Mouse (Mus musculus) lung, embryonic 15.5 days (tissue): ENCODE data around the gene Rasl12. TPM values are rescaled to one million over a fixed set of nuclear protein-coding genes. Genes with fewer than 3 reads are reported as not detected.
A peak's percentile ranks its signal among the peaks of the same experiment; 100 is the strongest.

ENCODE experiments used
- ATAC-seq: fragments of 200-750 bp; cut with Nextera tagmentation; 2 replicates; pipeline ENCODE4 v1.8.0; 2017; ENCODE audit warnings: moderate number of reproducible peaks, borderline replicate concordance; ENCODE audit not compliant: low FRiP score, low TSS enrichment; ENCODE audit errors: extremely low read depth
- H3K27ac ChIP-seq: fragments of 300-500 bp; sonication (generic); 2 replicates; pipeline ENCODE4 v1.5.1; 2015; ENCODE audit warnings: moderate library complexity, mild to moderate bottlenecking, inconsistent platforms
- H3K27me3 ChIP-seq: fragments of 300-500 bp; sonication (generic); 2 replicates; pipeline ENCODE4 v1.6.1; 2015; ENCODE audit warnings: inconsistent platforms
- H3K36me3 ChIP-seq: fragments of 300-500 bp; sonication (generic); 2 replicates; pipeline ENCODE4 v1.6.1; 2015; ENCODE audit warnings: inconsistent platforms
- H3K4me1 ChIP-seq: fragments of 300-500 bp; sonication (generic); 2 replicates; pipeline ENCODE4 v1.6.1; 2015; ENCODE audit warnings: inconsistent platforms
- H3K4me2 ChIP-seq: fragments of 300-500 bp; sonication (generic); 2 replicates; pipeline ENCODE4 v1.6.1; 2015; ENCODE audit warnings: inconsistent platforms, mild to moderate bottlenecking, moderate library complexity
- H3K4me3 ChIP-seq: fragments of 300-500 bp; sonication (generic); 2 replicates; pipeline ENCODE4 v1.5.1; 2015; ENCODE audit warnings: mild to moderate bottlenecking, inconsistent platforms
- H3K9ac ChIP-seq: fragments of 300-500 bp; sonication (generic); 2 replicates; pipeline ENCODE4 v1.6.1; 2015; ENCODE audit warnings: inconsistent platforms
- H3K9me3 ChIP-seq: fragments of 300-500 bp; sonication (generic); 2 replicates; pipeline ENCODE4 v1.6.1; 2016; ENCODE audit warnings: inconsistent platforms
- WGBS: fragments of 180-500 bp; shearing (Covaris S2); methylation state at CpG from one replicate; pipeline ENCODE4 v1.1.7; 2015; 5-methylcytosine and 5-hydroxymethylcytosine counted together
- polyA plus RNA-seq: library from polyadenylated mRNA; unstranded; fragments of >200 nt; fragmentation: Nextera tagmentation; extraction: Ambion mirVana; gene quantifications from 2 replicates; pipeline ENCODE4 v1.2.1, GENCODE M21; 2015

Gene Rasl12
- polyA plus RNA-seq, result 49.9 and 52.6 TPM in 2 replicates

DNA sequence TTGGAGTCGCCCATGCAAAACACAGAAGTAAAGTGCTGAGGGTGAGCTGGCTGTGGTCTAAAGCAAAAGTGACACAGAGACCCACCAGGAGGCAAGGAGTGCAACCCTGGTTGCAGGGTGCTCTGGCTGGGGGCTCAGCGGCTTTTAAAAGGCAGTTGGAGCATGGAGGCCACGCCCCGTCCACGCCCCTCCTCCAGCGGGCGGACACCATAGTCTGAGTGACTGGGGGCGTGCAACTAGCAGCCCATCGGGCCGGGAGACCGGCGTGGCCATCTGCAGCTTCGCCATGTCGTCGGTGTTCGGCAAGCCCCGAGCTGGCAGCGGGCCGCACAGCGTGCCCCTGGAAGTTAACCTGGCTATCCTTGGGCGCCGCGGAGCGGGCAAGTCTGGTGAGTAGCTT lies at the start of gene Rasl12:
Gene Rasl12, plus strand, starts transcription at position 228 of the 400 bp plus-strand sequence.
- Histone ChIP-seq H3K9ac (peak within 1 kb of the TSS; percentile 39), H3K27me3 (no peaks in the 10 kb centered on the region), H3K36me3 (no peaks in the 10 kb centered on the region)

DNA sequence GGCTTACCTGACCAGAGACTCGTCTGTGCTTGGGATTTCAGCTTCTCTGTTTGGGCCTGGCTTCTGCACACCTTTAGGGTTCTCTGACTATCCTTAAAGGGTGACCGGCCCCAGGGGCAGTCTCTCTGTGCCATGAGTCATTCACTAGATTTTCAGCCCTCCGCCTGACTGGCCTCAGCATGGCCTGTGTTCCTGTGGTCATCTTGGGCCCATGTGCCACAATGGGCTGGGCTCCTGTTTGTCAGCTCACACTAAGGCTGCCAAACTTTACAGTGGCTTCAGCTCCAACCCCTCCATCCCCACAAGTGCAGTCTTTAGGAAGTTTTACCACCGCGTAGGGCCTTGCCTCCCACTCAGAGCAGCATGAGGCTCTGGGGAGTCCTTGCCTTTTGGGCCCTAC lies 45.1 kb upstream of the Rasl12 start:
- whole genome bisulfite sequencing, result 81% methylated on average over 5 of the region's 5 CpGs
- H3K4me1 ChIP-seq, result peaks cover 1% of the 10 kb centered on the region; the same call in 1 of the 2 replicates
- peaks cover 29% of the 10 kb centered on the region for H3K36me3 ChIP-seq
- no peaks in the 10 kb centered on the region for H3K9me3 ChIP-seq
- no peak overlapping the region for H3K9ac ChIP-seq
- H3K27me3 ChIP-seq, result no peaks in the 10 kb centered on the region
- ATAC-seq, result no peak
- no peak overlapping the region for H3K4me2 ChIP-seq
- H3K4me3 ChIP-seq, result no peak overlapping the region
- H3K27ac ChIP-seq, result no peak overlapping the region

More for the DNA sequence above, at the start of gene Rasl12:
- ATAC-seq, result peak; percentile 72; the same call in 1 of the 2 replicates
- Histone ChIP-seq H3K9me3 (no peaks in the 10 kb centered on the region), H3K4me2 (peak within 1 kb of the TSS; percentile 71), H3K27ac (peak within 1 kb of the TSS; percentile 30; the same call in 1 of the 2 replicates), H3K4me3 (peak within 1 kb of the TSS; percentile 55), H3K4me1 (peaks cover 34% of the 10 kb centered on the region)
- under 1% methylated on average over 24 of the region's 24 CpGs for WGBS

DNA sequence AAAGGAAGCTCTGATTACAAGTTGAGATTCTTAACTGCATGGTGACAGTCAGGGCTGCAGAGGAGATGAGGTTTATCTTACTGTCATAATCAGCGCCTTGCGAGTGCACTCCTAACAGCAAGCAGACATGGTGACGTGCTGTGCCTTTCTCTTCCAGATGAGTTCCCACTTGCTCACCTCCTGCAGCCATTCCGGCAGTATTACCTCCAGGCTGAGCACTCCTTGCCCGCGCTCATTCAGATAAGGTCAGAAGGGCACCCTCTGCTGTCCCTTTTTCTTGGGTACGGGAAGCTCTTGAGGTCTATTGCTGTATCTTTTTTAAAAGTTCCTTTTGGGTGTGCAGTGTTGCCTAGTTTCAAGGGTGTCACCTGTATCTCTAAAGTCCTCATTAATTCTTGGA lies 41.7 kb upstream of the Rasl12 start:
- Histone ChIP-seq H3K9ac (no peak overlapping the region), H3K4me3 (no peak overlapping the region), H3K4me1 (no peaks in the 10 kb centered on the region), H3K4me2 (no peak overlapping the region), H3K27me3 (no peaks in the 10 kb centered on the region), H3K27ac (no peak overlapping the region), H3K9me3 (no peaks in the 10 kb centered on the region), H3K36me3 (peaks cover 55% of the 10 kb centered on the region)
- ATAC-seq, result no peak
- WGBS, result 88% methylated on average over 7 of the region's 7 CpGs

DNA sequence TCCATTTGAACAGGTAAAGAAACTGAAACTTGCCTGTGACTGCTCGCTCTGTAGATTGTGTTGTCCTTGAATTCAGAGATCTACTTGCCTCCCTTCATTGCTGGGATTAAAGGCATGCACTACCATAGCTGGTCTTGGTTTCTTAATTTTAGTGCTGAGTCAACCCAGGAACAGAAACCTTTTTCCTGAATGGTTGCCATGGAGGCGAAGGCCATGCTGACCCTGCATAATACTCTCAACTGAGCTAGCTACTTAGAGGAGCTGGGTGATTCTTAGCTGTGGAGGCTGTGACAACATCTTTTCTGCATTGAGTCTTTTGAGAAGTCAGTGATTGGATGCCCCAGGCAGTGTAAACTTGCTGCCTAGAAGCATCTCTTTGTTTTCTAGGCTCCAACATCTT lies 41.3 kb upstream of the Rasl12 start:
- Histone ChIP-seq H3K4me1 (no peaks in the 10 kb centered on the region), H3K36me3 (peaks cover 55% of the 10 kb centered on the region), H3K4me3 (no peak overlapping the region), H3K4me2 (no peak overlapping the region), H3K9ac (no peak overlapping the region), H3K9me3 (no peaks in the 10 kb centered on the region), H3K27ac (no peak overlapping the region), H3K27me3 (no peaks in the 10 kb centered on the region)
- no peak for ATAC-seq
- WGBS, result 94% methylated on average over 2 of the region's 2 CpGs

DNA sequence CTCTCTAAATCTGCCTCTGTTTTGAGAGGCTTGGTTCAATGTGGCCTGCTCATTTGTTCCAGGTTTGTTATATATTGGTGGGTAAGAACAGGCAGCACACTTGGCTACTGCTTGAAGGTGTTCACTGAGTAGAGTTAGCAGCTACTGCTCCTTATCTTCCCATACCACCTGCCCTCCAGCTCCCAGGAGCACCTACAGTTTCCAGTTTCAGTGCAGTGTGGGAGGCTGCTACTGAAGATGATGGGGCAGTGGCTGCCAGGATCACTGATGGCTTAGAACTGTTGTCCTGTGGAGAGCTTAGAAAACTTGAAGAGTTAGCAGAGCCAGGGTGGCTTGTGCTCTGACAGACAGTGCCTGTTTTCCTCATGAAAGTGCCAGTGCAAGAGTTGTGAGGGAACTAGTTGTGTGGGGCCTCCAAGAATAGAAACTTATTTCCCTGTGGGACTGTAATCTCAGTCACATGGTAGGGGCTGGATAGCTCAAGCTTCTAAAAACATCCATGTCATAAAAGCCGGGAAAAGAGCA lies 39.3 kb upstream of the Rasl12 start:
- H3K36me3 ChIP-seq, result peaks cover 58% of the 10 kb centered on the region
- ATAC-seq, result no peak
- no peaks in the 10 kb centered on the region for H3K27me3 ChIP-seq
- no peak overlapping the region for H3K4me2 ChIP-seq
- no peaks in the 10 kb centered on the region for H3K4me1 ChIP-seq
- H3K27ac ChIP-seq, result no peak overlapping the region
- no peak overlapping the region for H3K4me3 ChIP-seq
- no peak overlapping the region for H3K9ac ChIP-seq
- H3K9me3 ChIP-seq, result no peaks in the 10 kb centered on the region
- 67% methylated on average over 1 of the region's 1 CpGs for WGBS

DNA sequence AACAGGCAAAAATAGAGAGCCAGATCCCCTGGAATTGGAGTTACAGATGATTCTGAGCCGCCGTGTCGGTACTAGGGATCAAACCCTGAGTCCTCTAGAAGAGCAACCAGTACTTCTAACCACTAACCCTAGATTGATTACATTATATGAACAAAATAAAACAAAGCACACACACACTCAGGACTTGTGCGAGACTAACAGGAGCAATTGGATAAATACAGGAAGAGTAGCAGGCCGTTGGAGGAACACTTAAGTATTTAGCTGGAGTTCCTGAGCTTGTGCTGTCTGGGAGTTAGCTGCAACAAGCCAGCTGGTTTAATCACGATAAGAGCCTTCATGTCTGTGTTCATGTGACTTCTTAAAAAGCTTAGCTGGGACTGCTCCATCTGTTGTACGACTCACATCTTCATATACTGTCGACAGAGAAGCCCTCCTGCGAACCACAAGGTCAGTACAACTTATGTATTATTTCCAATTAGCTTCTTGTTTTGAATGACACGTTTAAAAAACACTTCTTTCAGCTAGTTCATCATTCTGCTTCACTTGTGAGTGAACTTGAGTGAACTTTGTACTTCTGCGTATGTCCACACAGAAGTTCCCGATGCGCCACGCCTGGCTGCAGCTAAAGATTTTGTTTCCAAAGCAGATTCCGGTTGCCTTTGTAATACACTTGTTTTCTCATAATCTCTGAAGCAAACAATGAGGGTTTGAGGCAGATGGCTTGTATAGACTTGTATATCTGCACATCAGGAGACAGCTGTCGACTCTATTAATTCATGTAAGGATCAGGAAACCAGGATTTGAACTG lies 37.5 kb upstream of the Rasl12 start, which contains the start of gene Ubap1l:
Gene Ubap1l, plus strand, starts transcription at position 401 of the 808 bp plus-strand sequence.
- Histone ChIP-seq H3K4me2 (no peak within 1 kb of the TSS), H3K4me3 (no peak within 1 kb of the TSS), H3K4me1 (no peaks in the 10 kb centered on the region), H3K27ac (no peak within 1 kb of the TSS), H3K36me3 (peaks cover 49% of the 10 kb centered on the region), H3K9ac (no peak within 1 kb of the TSS), H3K9me3 (no peaks in the 10 kb centered on the region), H3K27me3 (no peaks in the 10 kb centered on the region)
- WGBS, result 68% methylated on average over 16 of the region's 16 CpGs
- no peak for ATAC-seq

DNA sequence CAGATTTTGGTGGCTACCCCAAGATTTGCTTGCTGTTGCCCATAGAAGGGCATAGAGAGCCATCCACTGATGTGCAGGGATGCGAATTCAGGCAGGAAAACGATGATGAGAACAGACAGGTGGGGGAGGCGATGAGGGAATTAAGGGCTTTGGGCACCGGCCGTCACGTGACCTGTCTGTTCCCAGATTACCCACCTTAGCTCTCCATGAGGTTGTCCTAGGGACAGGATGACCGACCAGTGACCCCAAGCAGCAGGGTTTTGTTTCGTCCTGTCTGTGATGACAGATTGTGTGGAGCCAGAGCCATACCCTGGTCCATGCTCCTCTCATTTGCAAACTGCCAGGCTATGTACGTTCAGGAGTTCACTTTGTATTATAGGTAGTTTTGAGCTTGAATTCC lies 34.6 kb upstream of the Rasl12 start:
- no peak overlapping the region for H3K27ac ChIP-seq
- no peak overlapping the region for H3K4me2 ChIP-seq
- no peak overlapping the region for H3K4me3 ChIP-seq
- H3K9ac ChIP-seq, result no peak overlapping the region
- H3K4me1 ChIP-seq, result no peaks in the 10 kb centered on the region
- no peaks in the 10 kb centered on the region for H3K27me3 ChIP-seq
- H3K36me3 ChIP-seq, result peaks cover 26% of the 10 kb centered on the region
- H3K9me3 ChIP-seq, result no peaks in the 10 kb centered on the region
- 23% methylated on average over 9 of the region's 9 CpGs for WGBS
- no peak for ATAC-seq

DNA sequence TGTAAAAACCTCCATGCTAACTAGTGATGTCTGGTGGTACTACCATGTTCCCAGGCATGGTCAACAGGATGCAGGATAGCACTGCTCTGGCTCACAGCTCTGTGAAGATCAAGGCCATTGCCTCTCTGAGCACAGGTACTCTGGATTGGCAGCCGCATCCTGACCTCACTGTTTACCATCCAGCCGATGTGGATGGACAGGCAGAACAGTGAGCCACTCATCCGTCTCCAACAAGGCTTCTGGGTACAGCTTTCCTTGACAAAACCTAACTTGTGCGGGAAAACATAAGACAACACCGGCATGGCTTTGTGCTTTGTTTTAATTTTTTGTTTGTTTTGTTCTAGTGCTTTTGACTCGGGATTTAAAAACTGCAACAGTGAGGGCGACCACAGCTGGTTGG lies 32.6 kb upstream of the Rasl12 start:
- Histone ChIP-seq H3K4me2 (no peak overlapping the region), H3K4me1 (no peaks in the 10 kb centered on the region), H3K27me3 (no peaks in the 10 kb centered on the region), H3K4me3 (no peak overlapping the region), H3K9ac (no peak overlapping the region), H3K27ac (no peak overlapping the region), H3K36me3 (peaks cover 9% of the 10 kb centered on the region; the same call in 1 of the 2 replicates), H3K9me3 (no peaks in the 10 kb centered on the region)
- no peak for ATAC-seq
- 80% methylated on average over 7 of the region's 7 CpGs for WGBS

DNA sequence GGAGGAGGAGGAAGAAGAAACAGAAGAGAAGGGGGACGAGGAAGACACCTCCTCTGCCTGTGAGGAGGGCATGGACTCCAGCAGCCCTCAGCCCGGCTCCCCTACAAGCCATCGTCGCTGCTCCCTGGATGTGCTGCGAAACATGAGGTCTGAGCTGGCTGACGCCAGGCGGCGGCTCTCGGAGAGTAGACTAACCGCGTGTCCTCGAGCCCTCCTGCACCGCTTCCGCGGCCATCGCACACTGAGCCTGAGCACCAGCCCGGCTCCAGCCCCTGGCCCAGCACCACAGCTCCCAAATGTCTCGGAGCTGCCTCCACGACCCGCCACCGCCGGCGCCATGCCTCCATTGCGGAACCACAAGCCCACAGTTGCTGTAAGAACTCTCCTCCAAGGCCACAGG lies 26.6 kb upstream of the Rasl12 start:
- Histone ChIP-seq H3K4me1 (0 out of 2 replicates have a peak, but pooled peaks cover 11% of the 10 kb centered on the region), H3K4me2 (no peak overlapping the region), H3K9ac (no peak overlapping the region), H3K9me3 (no peaks in the 10 kb centered on the region), H3K27ac (no peak overlapping the region), H3K36me3 (no peaks in the 10 kb centered on the region), H3K27me3 (no peaks in the 10 kb centered on the region), H3K4me3 (no peak overlapping the region)
- no peak for ATAC-seq
- 78% methylated on average over 24 of the region's 24 CpGs for WGBS

DNA sequence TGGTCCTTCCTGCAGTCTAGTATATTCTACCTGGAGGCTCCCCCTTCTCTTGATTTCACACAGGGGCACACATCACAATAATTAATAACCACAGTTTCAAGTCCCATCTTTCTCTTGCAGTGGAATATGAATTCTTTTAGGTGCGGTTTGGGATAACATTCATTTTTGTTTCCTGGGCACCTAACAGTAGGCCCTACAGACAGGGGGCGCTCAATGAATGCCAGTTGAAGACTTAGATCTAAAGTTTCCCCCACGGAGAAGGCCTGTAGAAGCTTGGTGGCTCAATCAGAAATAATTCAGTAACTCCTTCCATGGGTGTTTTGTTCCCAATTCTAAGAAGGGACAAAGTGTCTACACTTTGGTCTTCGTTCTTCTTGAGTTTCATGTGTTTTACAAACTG lies 25.9 kb upstream of the Rasl12 start:
- no peak for ATAC-seq

DNA sequence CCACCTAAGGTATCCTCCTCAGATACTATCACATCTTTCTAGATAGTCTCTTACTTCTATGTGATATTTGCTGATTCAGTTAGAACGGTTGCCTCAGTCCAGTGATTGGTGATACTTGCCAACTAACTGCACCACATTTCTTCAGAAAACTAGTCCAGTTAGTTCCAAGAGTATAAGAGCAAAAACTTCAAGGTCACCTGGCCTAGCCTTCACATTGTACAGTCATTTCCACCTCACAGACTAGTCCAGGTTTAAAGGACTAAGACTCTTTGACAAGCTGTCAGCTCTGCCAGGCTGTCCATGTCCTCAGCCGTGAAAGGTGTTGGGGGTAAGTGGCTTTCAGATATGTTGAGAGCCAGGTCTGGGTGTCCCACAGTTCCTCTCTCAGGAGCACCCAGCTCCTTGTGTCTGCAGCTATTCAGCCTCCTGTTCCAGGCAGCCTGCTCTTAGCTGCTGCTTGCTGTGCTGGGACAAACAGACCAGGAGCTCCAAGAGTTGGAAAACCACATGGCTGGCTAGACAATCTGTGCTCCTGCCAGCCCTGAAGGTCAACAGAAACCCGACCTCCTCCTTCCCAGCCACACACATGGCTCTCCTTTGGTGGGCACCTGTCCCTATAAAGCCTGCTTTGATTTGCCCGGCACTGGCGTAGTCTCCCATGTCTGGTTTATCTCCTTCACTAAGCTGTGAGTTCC lies 23.7 kb upstream of the Rasl12 start:
- Histone ChIP-seq H3K27me3 (no peaks in the 10 kb centered on the region), H3K27ac (peak overlapping the region; percentile 80), H3K36me3 (no peaks in the 10 kb centered on the region), H3K9me3 (no peaks in the 10 kb centered on the region), H3K4me1 (0 out of 2 replicates have a peak, but pooled peaks cover 11% of the 10 kb centered on the region), H3K9ac (no peak overlapping the region), H3K4me3 (no peak overlapping the region), H3K4me2 (no peak overlapping the region)
- no peak for ATAC-seq
- WGBS, result 74% methylated on average over 5 of the region's 5 CpGs

More for the DNA sequence above, 25.9 kb upstream of the Rasl12 start:
- WGBS, result 58% methylated on average over 4 of the region's 4 CpGs
- Histone ChIP-seq H3K27me3 (no peaks in the 10 kb centered on the region), H3K9me3 (no peaks in the 10 kb centered on the region), H3K36me3 (no peaks in the 10 kb centered on the region), H3K4me1 (0 out of 2 replicates have a peak, but pooled peaks cover 11% of the 10 kb centered on the region), H3K27ac (no peak overlapping the region), H3K9ac (no peak overlapping the region), H3K4me3 (no peak overlapping the region), H3K4me2 (no peak overlapping the region)
